Mouse (Mus musculus) heart, adult 2 months (tissue): ENCODE measurements around the gene F7.

Experiments
- CTCF ChIP-seq: fragments of 200-600 bp; IDR thresholded peaks from 2 replicates; pipeline ENCODE4 v1.8.1; 2022; ENCODE audit warnings: antibody characterized with exemption, mild to moderate bottlenecking, moderate library complexity
- POLR2A ChIP-seq: fragments of 200-500 bp; IDR thresholded peaks from 2 replicates; pipeline ENCODE4 v1.6.1; 2011; ENCODE audit warnings: mild to moderate bottlenecking, low read depth, low read length, control low read depth; ENCODE audit not compliant: insufficient read depth

GRCm38 (mm10) chr8:13019560-13019959 lies 6.3 kb upstream of the F7 start:
- no peak for TF ChIP-seq POLR2A
- TF ChIP-seq CTCF, result no peak
